Mouse (Mus musculus) urinary bladder, adult 2 months (tissue): Measurements from ENCODE around the gene Prkcq. TPM values are rescaled to one million over a fixed set of nuclear protein-coding genes. Genes with fewer than 3 reads are reported as not detected.
"Not testable (repeated sequence)": the region's sequence is repeated elsewhere in the genome, so short reads cannot be mapped to it uniquely, and the experiment has no call there.

ENCODE experiments used
- DNase-seq: peaks from one replicate; pipeline ENCODE4 v3.0.0; 2022; ENCODE audit warnings: low spot score
- polyA plus RNA-seq: library from polyadenylated mRNA; depleted of rRNA; stranded (reverse); fragments of >200 nt; gene quantifications from 2 replicates; pipeline ENCODE4 v1.2.3, GENCODE M21; 2012

The Prkcq gene
- polyA plus RNA-seq, 1 experiment: 5.4 TPM

- no peak for DNase-seq
These were observed 119.9 kb downstream of the Prkcq start for GRCm38 (mm10) chr2:11291570-11292405.

GRCm38 (mm10) chr2:11293144-11293543 lies 121.2 kb downstream of the Prkcq start:
- no peak for DNase-seq

GRCm38 (mm10) chr2:11294643-11295191 lies 122.8 kb downstream of the Prkcq start:
- no peak for DNase-seq

GRCm38 (mm10) chr2:11298811-11299210 lies 126.9 kb downstream of the Prkcq start:
- DNase-seq: no peak

- no peak for DNase-seq
These were observed 127.5 kb downstream of the Prkcq start for GRCm38 (mm10) chr2:11299366-11299765.

- DNase-seq: no peak
These were observed 128.5 kb downstream of the Prkcq start for GRCm38 (mm10) chr2:11300362-11300761.

GRCm38 (mm10) chr2:11320241-11320640 lies 148.3 kb downstream of the Prkcq start:
- DNase-seq: no peak

- DNase-seq: no peak
These were observed 150.5 kb downstream of the Prkcq start for GRCm38 (mm10) chr2:11322396-11322795.

- DNase-seq: no peak
These were observed 155.4 kb downstream of the Prkcq start for GRCm38 (mm10) chr2:11327280-11327679.

- DNase-seq: no peak
These were observed 157.7 kb downstream of the Prkcq start for GRCm38 (mm10) chr2:11329407-11330224.

GRCm38 (mm10) chr2:11331528-11332446 lies 159.9 kb downstream of the Prkcq start:
- DNase-seq: no peak

GRCm38 (mm10) chr2:11332469-11332868 lies 160.6 kb downstream of the Prkcq start:
- no peak for DNase-seq

- no peak for DNase-seq
These were observed 161.6 kb downstream of the Prkcq start for GRCm38 (mm10) chr2:11333301-11334017.

- DNase-seq: no peak
These were observed 164.4 kb downstream of the Prkcq start for GRCm38 (mm10) chr2:11336320-11336719.

- DNase-seq: no peak
These were observed 167.3 kb downstream of the Prkcq start for GRCm38 (mm10) chr2:11338931-11339839.

- DNase-seq: no peak
These were observed 172.8 kb downstream of the Prkcq start for GRCm38 (mm10) chr2:11344691-11345090.

GRCm38 (mm10) chr2:11346419-11346818 lies 174.5 kb downstream of the Prkcq start:
- DNase-seq: not testable (repeated sequence)

GRCm38 (mm10) chr2:11347791-11348190 lies 175.9 kb downstream of the Prkcq start:
- DNase-seq: no peak
